Mouse (Mus musculus): Measurements from ENCODE around the gene Kank2. TPM values are rescaled to one million over a fixed set of nuclear protein-coding genes. Genes with fewer than 3 reads are reported as not detected.

The Kank2 gene
- total and polyA plus RNA-seq, 3 experiments = 0.09 to 2.3 (median 0.60) TPM

- dilution Hi-C loops (cut with MboI; ENCODE audit: extremely low pct_ligation_motif_present, extremely low pct_unique_long_range_greater_than_20kb, low sequenced_read_pairs) = no loop called here
- TF ChIP-seq USF1 (IDR thresholded peaks at IDR 0.05; ENCODE audit: low read depth, low read length) = no peak
- no peak for TF ChIP-seq NRF1 (IDR thresholded peaks at IDR 0.05; ENCODE audit: low read depth, low read length)
- no peak for TF ChIP-seq JUND (conservative IDR thresholded peaks at IDR 0.05; ENCODE audit: low read depth, low read length)
- no peak for TF ChIP-seq ZMIZ1 (IDR thresholded peaks at IDR 0.05; ENCODE audit: low read depth, low read length)
- no peak for TF ChIP-seq RCOR1 (conservative IDR thresholded peaks at IDR 0.05; ENCODE audit: low read depth, low read length)
- TF ChIP-seq RAD21 (IDR thresholded peaks at IDR 0.05; ENCODE audit: low read depth, low read length) = no peak
- TF ChIP-seq KAT2A (IDR thresholded peaks at IDR 0.05; ENCODE audit: insufficient replicate concordance, low read length) = no peak
- TF ChIP-seq USF2 (conservative IDR thresholded peaks at IDR 0.05; ENCODE audit: low read depth, low read length) = no peak
- no peak for TF ChIP-seq ZNF384 (IDR thresholded peaks at IDR 0.05; ENCODE audit: low read depth, low read length)
- no peak for TF ChIP-seq HCFC1 (IDR thresholded peaks at IDR 0.05; ENCODE audit: low read depth, low read length)
- TF ChIP-seq UBTF (IDR thresholded peaks at IDR 0.05; ENCODE audit: low read depth, low read length) = no peak
- no peak for TF ChIP-seq ZC3H11A (IDR thresholded peaks at IDR 0.05; ENCODE audit: low read depth, low read length)
- no peak for TF ChIP-seq MAX (IDR thresholded peaks at IDR 0.05; ENCODE audit: low read length)
- no peak for TF ChIP-seq SIN3A (IDR thresholded peaks at IDR 0.05; ENCODE audit: low read length)
- TF ChIP-seq JUN (IDR thresholded peaks at IDR 0.05; ENCODE audit: insufficient read depth, low read depth, low read length) = no peak
- peaks cover 28% of the 10 kb centered on the region for H3K27me3 ChIP-seq (replicated peaks)
- H3K9ac ChIP-seq (ENCODE audit: insufficient read depth, low read depth) = no peak overlapping the region
- H3K27ac ChIP-seq (ENCODE audit: insufficient read depth, low read depth) = no peak overlapping the region
- peaks cover 0 to 5% of the 10 kb centered on the region in 2 experiments for H3K36me3 ChIP-seq (replicated peaks in 1 of 2; ENCODE audit: control insufficient read depth in 1 of 2, insufficient read depth in 1 of 2, low read length in 1 of 2)
- no peak for DNase-seq (ENCODE audit: extremely low read depth)
- peaks cover 0 to 15% of the 10 kb centered on the region in 2 experiments; a peak in 2 of 4 replicates for H3K4me1 ChIP-seq (ENCODE audit: control insufficient read depth in 1 of 2, insufficient read depth in 2 of 2)
- in situ Hi-C loops (cut with MboI; ENCODE audit: low pct_ligation_motif_present, low pct_unique_long_range_greater_than_20kb, low sequenced_read_pairs) = no loop called here
- H3K79me2 ChIP-seq (replicated peaks; ENCODE audit: control insufficient read depth, extremely low read depth, insufficient read depth, poor library complexity, severe bottlenecking) = no peaks in the 10 kb centered on the region
- no peak overlapping the region for H3K4me3 ChIP-seq (replicated peaks in 1 of 3; ENCODE audit: low read depth in 2 of 3, low read length in 2 of 3, poor library complexity in 1 of 3)
- H3K9me3 ChIP-seq (replicated peaks; ENCODE audit: low read length) = no peaks in the 10 kb centered on the region
- no peak overlapping the region for H3K4me2 ChIP-seq (ENCODE audit: insufficient read depth, low read depth, poor library complexity, severe bottlenecking)
Observed at GRCm38 (mm10) chr9:21796919-21797318, 1.6 kb downstream of the Kank2 start.

- Histone ChIP-seq H3K79me2 (replicated peaks; ENCODE audit: control insufficient read depth, extremely low read depth, insufficient read depth, poor library complexity, severe bottlenecking) (no peaks in the 10 kb centered on the region), H3K36me3 (replicated peaks in 1 of 2; ENCODE audit: control insufficient read depth in 1 of 2, insufficient read depth in 1 of 2, low read length in 1 of 2) (peaks cover 0 to 3% of the 10 kb centered on the region in 2 experiments), H3K4me3 (replicated peaks in 1 of 3; ENCODE audit: low read depth in 2 of 3, low read length in 2 of 3, poor library complexity in 1 of 3) (no peak overlapping the region), H3K27ac (ENCODE audit: insufficient read depth, low read depth) (no peak overlapping the region), H3K4me1 (ENCODE audit: control insufficient read depth in 1 of 2, insufficient read depth in 2 of 2) (peaks cover 0 to 15% of the 10 kb centered on the region in 2 experiments; a peak in 2 of 4 replicates), H3K9ac (ENCODE audit: insufficient read depth, low read depth) (no peak overlapping the region), H3K4me2 (ENCODE audit: insufficient read depth, low read depth, poor library complexity, severe bottlenecking) (no peak overlapping the region), H3K9me3 (replicated peaks; ENCODE audit: low read length) (no peaks in the 10 kb centered on the region), H3K27me3 (replicated peaks) (peaks cover 28% of the 10 kb centered on the region)
- dilution Hi-C loops (cut with MboI; ENCODE audit: extremely low pct_ligation_motif_present, extremely low pct_unique_long_range_greater_than_20kb, low sequenced_read_pairs) (no loop called here), in situ Hi-C loops (cut with MboI; ENCODE audit: low pct_ligation_motif_present, low pct_unique_long_range_greater_than_20kb, low sequenced_read_pairs) (no loop called here)
- TF ChIP-seq ZC3H11A (IDR thresholded peaks at IDR 0.05; ENCODE audit: low read depth, low read length) = no peak
- TF ChIP-seq RCOR1 (conservative IDR thresholded peaks at IDR 0.05; ENCODE audit: low read depth, low read length) = no peak
- no peak for TF ChIP-seq KAT2A (IDR thresholded peaks at IDR 0.05; ENCODE audit: insufficient replicate concordance, low read length)
- no peak for TF ChIP-seq USF2 (conservative IDR thresholded peaks at IDR 0.05; ENCODE audit: low read depth, low read length)
- no peak for TF ChIP-seq MXI1 (IDR thresholded peaks at IDR 0.05; ENCODE audit: low read depth, low read length)
- TF ChIP-seq PAX5 (IDR thresholded peaks at IDR 0.05; ENCODE audit: low read length) = no peak
- no peak for TF ChIP-seq MAFK (IDR thresholded peaks at IDR 0.05; ENCODE audit: insufficient replicate concordance, low read length)
- TF ChIP-seq MAX (IDR thresholded peaks at IDR 0.05; ENCODE audit: low read length) = no peak
- no peak for TF ChIP-seq ZNF384 (IDR thresholded peaks at IDR 0.05; ENCODE audit: low read depth, low read length)
- no peak for TF ChIP-seq ETS1 (conservative IDR thresholded peaks at IDR 0.05; ENCODE audit: low read depth, low read length)
- no peak for TF ChIP-seq GABPA (IDR thresholded peaks at IDR 0.05; ENCODE audit: insufficient replicate concordance, low read depth, low read length)
- no peak for DNase-seq (ENCODE audit: extremely low read depth)
Observed at GRCm38 (mm10) chr9:21796259-21796658, 2.3 kb downstream of the Kank2 start.
